Mouse (Mus musculus) ES-E14 (cell line): ENCODE data around the gene Slamf6. TPM values are rescaled to one million over a fixed set of nuclear protein-coding genes. Genes with fewer than 3 reads are reported as not detected.

Experiments used
- DNase-seq: peaks from one replicate; pipeline ENCODE4 v3.0.0-alpha.2; 2013; ENCODE audit warnings: low read depth, low spot score
- H3K27ac ChIP-seq: 2 replicates; pipeline ENCODE4 v1.5.1; 2012; ENCODE audit warnings: low read depth, mild to moderate bottlenecking, low read length, moderate library complexity, mixed read lengths; ENCODE audit not compliant: poor library complexity, insufficient read depth, severe bottlenecking
- H3K36me3 ChIP-seq: 2 replicates; pipeline ENCODE4 v1.6.1; 2012; ENCODE audit warnings: mild to moderate bottlenecking, low read length, moderate library complexity, mixed read lengths; ENCODE audit not compliant: control insufficient read depth, poor library complexity, insufficient read depth, severe bottlenecking
- H3K4me1 ChIP-seq, 2 experiments: fragments of 150-350 bp in 1 of 2; sonication (generic) in 1 of 2; 2 replicates each; pipeline ENCODE4 v1.6.1; 2012; ENCODE audit warnings: low read length in 2 of 2, mild to moderate bottlenecking in 1 of 2, mixed read lengths in 1 of 2; ENCODE audit not compliant: control insufficient read depth in 2 of 2, insufficient read depth in 2 of 2, poor library complexity in 1 of 2
- H3K4me3 ChIP-seq, 2 experiments: fragments of 150-350 bp in 1 of 2; sonication (generic) in 1 of 2; 2 replicates each; pipeline ENCODE4 v1.5.1; 2012; ENCODE audit warnings: low read length in 2 of 2, low read depth in 1 of 2, mild to moderate bottlenecking in 1 of 2, mixed read lengths in 1 of 2; ENCODE audit not compliant: insufficient read depth in 1 of 2, poor library complexity in 1 of 2, severe bottlenecking in 1 of 2
- H3K9ac ChIP-seq: 2 replicates; pipeline ENCODE4 v1.6.1; 2012; ENCODE audit warnings: low read depth, mild to moderate bottlenecking, low read length, mixed read lengths; ENCODE audit not compliant: poor library complexity, insufficient read depth, severe bottlenecking
- H3K9me3 ChIP-seq: fragments of 150-350 bp; sonication (generic); 2 replicates; pipeline ENCODE4 v1.6.1; 2012; ENCODE audit warnings: low read depth, mild to moderate bottlenecking, low read length; ENCODE audit not compliant: control insufficient read depth, insufficient read depth
- CHD2 ChIP-seq: IDR thresholded peaks from 2 replicates; pipeline ENCODE4 v1.6.1; 2014; ENCODE audit warnings: mild to moderate bottlenecking, low read depth, low read length, inconsistent platforms
- HCFC1 ChIP-seq: IDR thresholded peaks from 2 replicates; pipeline ENCODE4 v1.6.1; 2012; ENCODE audit warnings: low read length, inconsistent platforms, borderline replicate concordance; ENCODE audit not compliant: insufficient read depth
- MAFK ChIP-seq: IDR thresholded peaks from 2 replicates; pipeline ENCODE4 v1.6.1; 2014; ENCODE audit warnings: mild to moderate bottlenecking, low read depth, low read length, inconsistent platforms; ENCODE audit not compliant: insufficient read depth
- ZC3H11A ChIP-seq: IDR thresholded peaks from 2 replicates; pipeline ENCODE4 v1.6.1; 2012; ENCODE audit warnings: low read depth, mild to moderate bottlenecking, inconsistent platforms, low read length, borderline replicate concordance
- ZNF384 ChIP-seq: IDR thresholded peaks from 2 replicates; pipeline ENCODE4 v1.6.1; 2012; ENCODE audit warnings: low read depth, low read length, inconsistent platforms
- in situ Hi-C, 2 experiments: fragments of 600-800 bp; cut with MboI; formaldehyde crosslinking; loops; one replicate each; pipeline ENCODE4 v1.15.1; 2025; ENCODE audit warnings: low sequenced_read_pairs in 2 of 2, inconsistent platforms in 1 of 2; ENCODE audit not compliant: unreplicated experiment in 2 of 2
- total RNA-seq: library from RNA; depleted of rRNA; stranded (reverse); fragments of 300-350 nt; gene quantifications from 2 replicates; pipeline ENCODE4 v1.2.3, GENCODE M21; 2012

The Slamf6 gene
- total RNA-seq, 1 experiment, result 0.31 TPM

DNA sequence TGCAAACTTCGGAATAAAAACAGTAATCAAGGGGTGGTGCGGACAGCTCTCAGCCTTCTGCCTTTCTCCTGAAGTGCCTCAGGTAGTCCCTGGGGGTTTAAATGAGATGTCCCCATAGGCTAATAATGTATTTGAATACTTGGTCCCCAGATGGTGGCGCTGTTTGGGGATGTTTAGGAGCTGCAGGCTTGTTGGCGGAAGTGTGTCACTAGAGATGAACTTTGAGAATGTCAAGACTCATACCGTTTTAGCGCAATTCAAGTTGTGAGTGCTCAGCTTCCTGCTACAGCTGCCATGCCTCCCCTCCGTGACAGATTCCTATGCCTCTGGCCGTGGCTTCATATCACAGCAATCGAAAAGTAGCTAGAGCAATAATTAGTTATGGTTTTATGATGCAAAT lies 58.1 kb downstream of the Slamf6 start:
- Histone ChIP-seq H3K4me3 (no peak overlapping the region), H3K4me1 (0 out of 4 replicates have a peak, but pooled peaks cover 0 to 2% of the 10 kb centered on the region in 2 experiments), H3K9ac (no peak overlapping the region), H3K36me3 (no peaks in the 10 kb centered on the region), H3K9me3 (no peaks in the 10 kb centered on the region), H3K27ac (no peak overlapping the region)
- in situ Hi-C loops, result loop anchor here in 1 of 2 experiments (25.0 kb wide), 1 partner anchor 163 kb away; no protein-coding TSS in a partner anchor
- no peak for TF ChIP-seq ZNF384
- no peak for TF ChIP-seq HCFC1
- TF ChIP-seq CHD2, result no peak
- TF ChIP-seq ZC3H11A, result no peak
- no peak for TF ChIP-seq MAFK
- DNase-seq, result no peak

DNA sequence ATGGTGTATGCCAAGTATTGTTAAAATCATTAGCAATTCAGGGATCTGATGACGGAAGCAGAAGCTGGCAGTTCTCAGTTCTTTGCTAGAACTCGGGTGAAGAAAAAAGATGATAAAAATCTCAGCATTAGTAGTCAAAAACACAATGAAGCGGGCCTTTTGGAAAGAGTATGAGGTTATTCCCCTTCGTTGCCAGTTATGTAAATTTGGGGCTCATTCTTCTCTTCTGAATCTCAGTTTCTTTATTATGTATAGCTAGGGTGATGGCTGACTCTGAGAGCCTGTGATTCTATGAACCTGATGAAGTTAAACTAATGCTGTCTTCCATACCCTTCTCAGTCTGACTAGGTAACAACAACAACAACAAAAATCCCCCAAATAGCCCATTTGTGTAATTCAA lies 58.5 kb downstream of the Slamf6 start:
- in situ Hi-C loops, result loop anchor here in 1 of 2 experiments (25.0 kb wide), 1 partner anchor 164 kb away; no protein-coding TSS in a partner anchor
- Histone ChIP-seq H3K27ac (no peak overlapping the region), H3K9me3 (no peaks in the 10 kb centered on the region), H3K4me1 (0 out of 4 replicates have a peak, but pooled peaks cover 0 to 2% of the 10 kb centered on the region in 2 experiments), H3K4me3 (no peak overlapping the region), H3K36me3 (no peaks in the 10 kb centered on the region), H3K9ac (no peak overlapping the region)
- DNase-seq, result no peak
- TF ChIP-seq ZNF384, result no peak
- no peak for TF ChIP-seq MAFK
- TF ChIP-seq ZC3H11A, result no peak
- no peak for TF ChIP-seq HCFC1
- no peak for TF ChIP-seq CHD2

DNA sequence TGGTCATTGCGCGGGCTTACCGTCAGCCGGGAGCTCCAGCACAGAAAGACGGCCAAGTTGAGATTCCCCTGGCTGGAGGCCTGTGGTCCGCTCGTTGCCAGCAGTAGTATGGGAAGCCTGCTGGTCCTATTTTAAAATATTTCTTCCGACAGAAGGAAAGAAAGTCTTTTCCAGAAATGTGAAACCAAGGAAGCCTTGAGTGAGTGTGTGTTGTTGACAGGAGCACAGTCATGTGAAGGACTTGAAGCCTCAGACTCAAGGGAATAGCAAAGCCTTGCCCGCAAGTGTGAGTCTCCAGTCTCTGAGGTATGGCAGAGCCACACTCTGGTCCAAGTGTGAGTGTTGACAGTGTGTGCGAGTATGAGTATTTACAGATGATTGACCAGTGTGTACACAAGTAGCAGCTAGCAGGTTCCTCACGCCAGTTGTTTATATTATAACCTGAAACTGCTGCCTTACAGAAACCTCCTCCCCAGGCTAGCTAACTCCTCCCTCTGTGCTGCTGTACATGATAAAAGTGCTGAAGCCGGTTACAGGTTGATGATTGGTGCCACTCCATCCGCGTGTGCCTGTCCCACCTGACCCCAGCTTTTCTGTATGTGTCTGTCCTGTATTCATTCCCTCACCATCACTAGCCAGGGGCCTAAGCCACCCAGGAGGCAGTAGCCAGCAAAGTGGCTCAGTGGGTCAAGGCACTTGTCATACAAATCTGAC lies 59.7 kb downstream of the Slamf6 start:
- no peak overlapping the region for H3K4me3 ChIP-seq
- TF ChIP-seq ZC3H11A, result no peak
- H3K4me1 ChIP-seq, result 0 out of 4 replicates have a peak, but pooled peaks cover 0 to 2% of the 10 kb centered on the region in 2 experiments
- no peaks in the 10 kb centered on the region for H3K9me3 ChIP-seq
- H3K27ac ChIP-seq, result no peak overlapping the region
- in situ Hi-C loops, result loop anchor here in 1 of 2 experiments (25.0 kb wide), 1 partner anchor 165 kb away; no protein-coding TSS in a partner anchor
- no peak overlapping the region for H3K9ac ChIP-seq
- no peaks in the 10 kb centered on the region for H3K36me3 ChIP-seq
- DNase-seq, result no peak

DNA sequence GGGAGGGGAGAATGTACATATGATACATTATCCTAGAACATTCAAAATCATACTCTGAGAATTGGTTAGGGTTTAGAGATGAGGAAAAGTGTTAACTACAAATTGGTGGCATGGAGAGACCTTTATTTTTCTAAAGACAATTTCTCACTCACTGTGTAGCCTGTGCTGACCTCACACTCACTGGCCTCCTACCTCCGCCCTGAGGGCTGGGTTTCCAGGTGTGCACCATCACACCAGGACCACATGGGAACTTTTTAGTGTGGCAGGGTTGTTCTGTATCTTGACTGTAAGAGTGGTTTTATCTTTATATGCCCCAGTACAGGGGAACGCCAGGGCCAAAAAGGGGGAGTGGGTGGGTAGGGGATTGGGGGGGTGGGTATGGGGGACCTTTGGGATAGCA lies 60.6 kb downstream of the Slamf6 start:
- in situ Hi-C loops, result loop anchor here in 1 of 2 experiments (25.0 kb wide), 1 partner anchor 166 kb away; no protein-coding TSS in a partner anchor
- TF ChIP-seq ZNF384 (no peak), ZC3H11A (no peak), HCFC1 (no peak), CHD2 (no peak), MAFK (no peak)

More for the DNA sequence above, 60.6 kb downstream of the Slamf6 start:
- Histone ChIP-seq H3K4me1 (0 out of 4 replicates have a peak, but pooled peaks cover 0 to 2% of the 10 kb centered on the region in 2 experiments), H3K9ac (no peak overlapping the region), H3K4me3 (no peak overlapping the region), H3K27ac (no peak overlapping the region), H3K36me3 (no peaks in the 10 kb centered on the region), H3K9me3 (no peaks in the 10 kb centered on the region)
- DNase-seq, result no peak
